Comparison of ENCODE assay signal across 9 mouse cellular contexts in the genomic region with DNA sequence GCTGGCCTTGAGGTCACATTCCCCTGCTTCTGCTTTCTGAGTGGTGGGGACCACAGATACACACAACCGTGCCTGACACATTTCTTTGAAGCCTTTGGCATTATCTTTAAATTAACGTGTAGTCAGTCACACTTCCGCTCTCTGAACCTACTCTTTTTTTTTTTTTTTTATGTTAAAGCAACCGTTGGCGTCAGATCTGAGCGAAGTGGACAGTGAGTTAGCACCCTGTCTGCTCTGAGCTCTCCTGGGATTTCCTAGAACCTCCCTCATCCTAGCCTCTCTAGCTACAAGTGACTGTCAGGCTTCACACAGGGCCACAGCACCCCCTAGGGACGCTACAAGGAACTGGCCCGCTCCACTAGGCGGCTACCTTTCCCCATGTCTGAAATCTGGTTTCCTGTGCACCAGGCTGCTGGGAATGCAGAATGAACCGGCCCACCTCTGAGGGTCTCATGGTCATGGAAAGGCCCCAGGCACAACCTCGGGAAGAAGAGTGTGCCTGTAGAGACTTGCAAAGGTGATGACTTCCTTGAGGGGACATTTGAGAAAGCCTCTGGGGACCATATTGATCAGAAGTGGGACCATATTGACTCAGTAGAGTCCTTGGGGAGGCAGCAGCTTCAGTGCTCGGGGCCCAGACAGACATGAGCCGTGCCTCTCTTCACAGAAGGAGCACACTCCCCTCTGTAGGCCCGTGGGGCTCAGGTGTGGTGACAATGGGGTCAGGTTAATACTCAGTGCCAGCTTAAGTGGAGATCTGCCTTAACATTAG. TPM values are rescaled to one million over a fixed set of nuclear protein-coding genes. Genes with fewer than 3 reads are reported as not detected.
DNase-seq lines count a peak whose midpoint lies in the region; ATAC-seq and TF ChIP-seq lines count a peak whose summit lies in the region.
"Had no signal": no experiment of that assay in that cellular context is flagged by ENCODE, and none has a peak within 500 bp of the region (broad histone marks: within the 10 kb centered on the region; RNA-seq: fewer than 3 reads in every experiment).

No protein-coding gene starts in this region.

- 18% methylated on average over 14 of the region's 14 CpGs for WGBS in stomach, postnatal 0 days

- no peak overlapping the region for H3K4me3 ChIP-seq in cortical plate, adult 2 months (ENCODE audit: insufficient read depth, low read length)
- H3K4me3 ChIP-seq in stomach, postnatal 0 days (ENCODE audit: low read depth, low read length): no peak overlapping the region
- H3K4me3 ChIP-seq: embryonic facial prominence, embryonic 12.5 days had no signal

- peaks cover 2% of the 10 kb centered on the region; the same call in 1 of the 2 replicates for H3K4me1 ChIP-seq in cortical plate, adult 2 months (ENCODE audit: control insufficient read depth, insufficient read depth, low read length)
- peaks cover 2% of the 10 kb centered on the region for H3K4me1 ChIP-seq in stomach, postnatal 0 days (replicated peaks; ENCODE audit: control insufficient read depth, insufficient read depth)

- H3K9ac ChIP-seq in stomach, postnatal 0 days (ENCODE audit: low read length): no peak overlapping the region
- H3K9ac ChIP-seq: embryonic facial prominence, embryonic 12.5 days had no signal

- DNase-seq in 3T3-L1 (ENCODE audit: low read depth, low spot score): peak; percentile 93
- DNase-seq in adipocyte (ENCODE audit: low spot score): peak; percentile 91
- DNase-seq in gastrocnemius, postnatal 36 days: peak; percentile 76 to 81
- DNase-seq in kidney, adult 8-10 months: peak; percentile 83 to 91
- DNase-seq in liver: peak; percentile 76
- DNase-seq in naive thymus-derived CD4-positive, alpha-beta T cell, adult 2 months (ENCODE audit: low read depth): peak; percentile 89
- DNase-seq in stomach, postnatal 0 days (ENCODE audit: low spot score): peak; percentile 88

- TF ChIP-seq EP300 in stomach, postnatal 0 days (optimal IDR thresholded peaks at IDR 0.05): no peak

- peak; percentile 98 for TF ChIP-seq CTCF in cortical plate, adult 2 months (IDR thresholded peaks at IDR 0.05; ENCODE audit: extremely low read depth, insufficient read depth, low read length)
- TF ChIP-seq CTCF in stomach, postnatal 0 days (IDR thresholded peaks at IDR 0.05; ENCODE audit: low read depth): peak; percentile 98

- intact Hi-C loops in gastrocnemius, postnatal 36 days (cut with DNase I): loop anchor here (2.0 kb wide), 2 partner anchors 74 to 122 kb away; no protein-coding TSS in a partner anchor

- H3K27ac ChIP-seq in cortical plate, adult 2 months (ENCODE audit: insufficient read depth, low read length): no peak overlapping the region
- no peak overlapping the region for H3K27ac ChIP-seq in stomach, postnatal 0 days (replicated peaks)
- H3K27ac ChIP-seq: embryonic facial prominence, embryonic 12.5 days had no signal

- no peaks in the 10 kb centered on the region for H3K9me3 ChIP-seq in stomach, postnatal 0 days (ENCODE audit: control insufficient read depth, low read length)
- H3K9me3 ChIP-seq: embryonic facial prominence, embryonic 12.5 days had no signal

- no peak for TF ChIP-seq POLR2A in cortical plate, adult 2 months (IDR thresholded peaks at IDR 0.05; ENCODE audit: extremely low read depth, insufficient read depth, low read length)

- ATAC-seq in stomach, postnatal 0 days (ENCODE audit: low FRiP score, low TSS enrichment): peak; percentile 65; the same call in 1 of the 2 replicates

- H3K27me3 ChIP-seq in stomach, postnatal 0 days (ENCODE audit: control insufficient read depth, insufficient read depth, low read length): no peaks in the 10 kb centered on the region
- H3K27me3 ChIP-seq: embryonic facial prominence, embryonic 12.5 days had no signal

- no peaks in the 10 kb centered on the region for H3K36me3 ChIP-seq in stomach, postnatal 0 days (ENCODE audit: control insufficient read depth, insufficient read depth, low read length)
- H3K36me3 ChIP-seq: embryonic facial prominence, embryonic 12.5 days had no signal

- no peak overlapping the region for H3K4me2 ChIP-seq in stomach, postnatal 0 days (replicated peaks; ENCODE audit: low read depth)
- H3K4me2 ChIP-seq: embryonic facial prominence, embryonic 12.5 days had no signal

RNA-seq across cellular contexts. Expression of a gene that starts 57.2 kb away (rescaled TPM):
- 0.13 and 0.19 TPM in 2 replicates for polyA plus RNA-seq in cortical plate, adult 2 months (2012; rRNA removed)
- under 1 TPM; 0.44 to 0.59 TPM for total RNA-seq in gastrocnemius, postnatal 36 days (2021)
- polyA plus RNA-seq in stomach, postnatal 0 days (2015; fragmentation: Nextera tagmentation; extraction: Ambion mirVana): 1.4 and 2.2 TPM in 2 replicates
